24 mouse cellular contexts compared by ENCODE assay signal in the genomic region with DNA sequence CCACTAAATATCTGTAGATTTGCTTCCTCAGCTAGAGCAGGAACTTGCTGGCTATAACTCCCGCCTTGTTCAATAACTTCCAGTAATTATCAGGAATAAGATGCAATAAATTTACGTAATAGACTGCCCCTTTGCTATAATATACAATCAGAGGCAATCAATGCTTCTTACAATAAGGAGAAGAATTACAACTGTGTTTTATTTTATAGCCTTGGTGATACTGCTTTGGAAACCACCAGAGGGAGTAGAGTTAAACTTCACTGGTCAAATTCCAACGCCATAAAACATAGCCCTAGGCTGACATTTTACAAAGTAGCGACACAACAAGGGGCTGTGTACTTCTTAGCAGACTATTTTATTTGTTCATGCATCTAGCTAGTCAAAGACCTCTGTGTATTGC.
"Had no signal": no experiment of that assay in that cellular context is flagged by ENCODE, and none has a peak within 500 bp of the region (broad histone marks: within the 10 kb centered on the region; RNA-seq: fewer than 3 reads in every experiment).

No protein-coding gene starts in this region.

- DNase-seq: forebrain, postnatal 0 days; gastrocnemius, postnatal 36 days; heart, adult 11 months; heart, adult 2 months; heart, postnatal 14 days; heart, postnatal 36 days; kidney, adult 2 months; kidney, adult 9 months; kidney, postnatal 10 days; kidney, postnatal 25 days; layer of hippocampus, adult 9-11 months; layer of hippocampus, postnatal 36 days; left cerebral cortex, postnatal 4 days had no signal

- H3K27me3 ChIP-seq: heart, embryonic 13.5 days; heart, embryonic 15.5 days; hindbrain, embryonic 13.5 days; hindbrain, embryonic 15.5 days; kidney, embryonic 15.5 days; limb, embryonic 13.5 days; limb, embryonic 15.5 days; liver, embryonic 12.5 days had no signal

- H3K9ac ChIP-seq: forebrain, postnatal 0 days; heart, embryonic 13.5 days; heart, embryonic 15.5 days; hindbrain, embryonic 13.5 days; hindbrain, embryonic 15.5 days; kidney, embryonic 15.5 days; limb, embryonic 13.5 days; limb, embryonic 15.5 days; liver, embryonic 12.5 days; liver, embryonic 14.5 days had no signal

- H3K9me3 ChIP-seq: heart, embryonic 13.5 days; heart, embryonic 15.5 days; hindbrain, embryonic 13.5 days; hindbrain, embryonic 15.5 days; kidney, embryonic 15.5 days; limb, embryonic 13.5 days; limb, embryonic 15.5 days; liver, embryonic 12.5 days had no signal

- H3K36me3 ChIP-seq: heart, embryonic 13.5 days; heart, embryonic 15.5 days; hindbrain, embryonic 13.5 days; hindbrain, embryonic 15.5 days; kidney, embryonic 15.5 days; limb, embryonic 13.5 days; limb, embryonic 15.5 days; liver, embryonic 12.5 days had no signal

- H3K27ac ChIP-seq: heart, adult 2 months; heart, embryonic 13.5 days; heart, embryonic 15.5 days; hindbrain, embryonic 13.5 days; hindbrain, embryonic 15.5 days; hindbrain, postnatal 0 days; kidney, embryonic 15.5 days; limb, embryonic 13.5 days; limb, embryonic 15.5 days; liver, embryonic 12.5 days; liver, embryonic 14.5 days had no signal

- H3K4me3 ChIP-seq: heart, adult 2 months; heart, embryonic 13.5 days; heart, embryonic 15.5 days; hindbrain, embryonic 13.5 days; hindbrain, embryonic 15.5 days; kidney, embryonic 15.5 days; limb, embryonic 13.5 days; limb, embryonic 15.5 days; liver, embryonic 12.5 days had no signal

- ATAC-seq: forebrain, postnatal 0 days; hindbrain, postnatal 0 days; liver, embryonic 12.5 days had no signal

- H3K4me1 ChIP-seq: heart, embryonic 13.5 days; heart, embryonic 15.5 days; hindbrain, embryonic 13.5 days; hindbrain, embryonic 15.5 days; kidney, embryonic 15.5 days; limb, embryonic 13.5 days; limb, embryonic 15.5 days; liver, embryonic 12.5 days had no signal

- H3K4me2 ChIP-seq: heart, embryonic 11.5 days; heart, embryonic 13.5 days; heart, embryonic 15.5 days; hindbrain, embryonic 13.5 days; hindbrain, embryonic 15.5 days; kidney, embryonic 15.5 days; limb, embryonic 13.5 days; limb, embryonic 15.5 days; liver, embryonic 12.5 days had no signal
